Mouse (Mus musculus): ENCODE data around the gene Cntnap4.

DNA sequence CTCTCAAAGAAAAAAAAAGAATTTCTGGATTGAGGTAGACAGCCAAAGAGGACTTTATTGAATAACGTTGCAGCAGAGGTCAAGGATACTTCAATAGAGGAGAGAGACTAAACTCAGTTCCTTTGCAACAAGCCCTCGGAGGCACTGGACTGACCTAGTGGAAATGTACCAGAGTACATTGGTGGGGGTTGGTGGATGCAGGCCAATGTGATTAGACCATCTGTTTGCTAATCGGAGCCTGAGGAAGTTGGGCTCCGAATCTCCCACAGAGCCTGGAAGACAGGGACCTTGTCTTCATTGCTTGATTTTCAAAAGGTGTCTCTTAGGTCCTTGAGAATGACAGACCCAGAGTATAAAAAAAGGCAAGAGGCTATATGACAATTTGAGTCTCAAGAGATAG, 82.8 kb downstream of the Cntnap4 start:
- no peak for TF ChIP-seq CTCF (IDR thresholded peaks at IDR 0.05; ENCODE audit: borderline replicate concordance, extremely low read depth, insufficient read depth, insufficient read length)
- TF ChIP-seq POLR2A (IDR thresholded peaks at IDR 0.05; ENCODE audit: borderline replicate concordance, extremely low read depth, insufficient read depth, insufficient read length, poor library complexity, severe bottlenecking): no peak
